Mouse (Mus musculus) brain, embryonic 14.5 days (tissue): Measurements from ENCODE around the gene Zmym4.

Experiments
- CTCF ChIP-seq: fragments of 200-500 bp; IDR thresholded peaks from 2 replicates; pipeline ENCODE4 v1.5.1; 2012; ENCODE audit warnings: inconsistent platforms, mild to moderate bottlenecking, moderate library complexity, borderline replicate concordance; ENCODE audit not compliant: insufficient read depth, insufficient read length; ENCODE audit errors: extremely low read depth
- POLR2A ChIP-seq: fragments of 200-500 bp; IDR thresholded peaks from 2 replicates; pipeline ENCODE4 v1.6.1; 2012; ENCODE audit warnings: mild to moderate bottlenecking, inconsistent platforms, borderline replicate concordance; ENCODE audit not compliant: poor library complexity, insufficient read depth, insufficient read length, severe bottlenecking; ENCODE audit errors: extremely low read depth

GRCm38 (mm10) chr4:126838799-126839198, 129.1 kb downstream of the Zmym4 start:
- TF ChIP-seq POLR2A (no peak), CTCF (no peak)
